Mouse (Mus musculus): ENCODE results near the gene Mgat5b.
"Not testable (repeated sequence)": the region's sequence is repeated elsewhere in the genome, so short reads cannot be mapped to it uniquely, and the experiment has no call there.

Mgat5b gene

DNA sequence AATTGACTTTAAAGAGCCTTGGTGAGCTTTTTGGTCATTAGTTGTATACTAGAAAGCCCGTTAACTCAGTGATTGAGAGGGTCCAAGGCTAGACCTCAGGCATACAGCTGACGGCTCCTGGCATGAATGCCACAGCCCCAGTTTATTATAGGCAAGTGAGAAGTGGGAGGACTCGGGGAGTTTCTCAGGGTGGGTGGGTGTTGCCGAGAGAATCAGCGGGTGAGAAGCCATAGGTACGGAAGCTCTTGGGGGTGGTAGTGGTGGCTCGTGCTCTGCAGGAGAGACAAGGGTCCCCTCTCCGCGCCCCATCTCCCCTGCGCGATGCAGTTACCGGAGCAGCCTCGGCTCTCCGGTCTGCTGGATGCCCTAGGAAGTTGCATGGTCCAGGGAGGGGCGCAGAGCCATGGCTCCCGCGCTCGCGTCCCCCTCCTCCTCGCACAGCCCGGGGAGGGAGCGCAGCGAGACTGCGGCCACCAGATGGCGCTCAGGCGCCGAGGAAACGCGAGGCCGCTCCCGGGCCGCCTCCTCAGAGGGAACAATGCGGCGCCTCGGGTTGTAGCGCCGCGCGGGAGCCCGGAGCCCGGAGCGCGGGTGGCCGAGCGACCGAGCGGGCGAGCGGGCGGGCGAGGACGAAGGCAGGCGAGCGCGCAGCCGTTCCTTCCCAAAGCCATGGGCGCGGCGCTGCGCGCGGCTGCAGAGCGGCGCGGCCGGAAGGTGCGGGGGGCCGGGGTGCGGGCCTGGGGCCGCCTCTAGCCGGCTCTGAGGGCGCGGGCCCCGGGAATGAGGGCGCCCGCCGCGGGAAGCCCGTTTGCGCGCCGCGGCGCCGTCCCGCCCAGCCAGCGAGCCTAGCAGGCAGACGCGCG lies at the start of gene Mgat5b:
Mgat5b (plus strand) TSS at position 541 of the 863 bp plus-strand sequence.
- peak; percentile 78 for DNase-seq (ENCODE audit: low spot score)

DNA sequence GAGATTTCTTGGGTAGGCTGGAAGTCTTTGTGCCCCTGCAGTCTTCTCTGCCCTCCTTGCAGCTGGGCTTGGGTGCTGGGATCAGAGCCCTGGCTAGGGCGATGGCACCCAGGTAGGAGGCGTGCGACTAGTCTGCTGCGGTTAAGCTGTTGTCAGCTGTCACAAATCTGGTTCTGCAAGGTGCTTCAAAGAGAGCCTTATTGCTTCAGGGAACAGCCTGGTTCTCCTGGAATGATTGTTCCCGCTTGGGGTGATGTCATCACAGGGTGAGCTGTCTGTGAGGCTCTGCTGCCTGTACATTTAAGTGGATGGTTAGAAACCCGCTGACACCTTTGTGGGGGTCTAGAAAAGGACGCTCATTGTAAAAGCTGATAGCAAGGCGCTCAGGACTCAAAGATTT lies 49.4 kb upstream of the Mgat5b start:
- no peak for DNase-seq (ENCODE audit: low spot score)

DNA sequence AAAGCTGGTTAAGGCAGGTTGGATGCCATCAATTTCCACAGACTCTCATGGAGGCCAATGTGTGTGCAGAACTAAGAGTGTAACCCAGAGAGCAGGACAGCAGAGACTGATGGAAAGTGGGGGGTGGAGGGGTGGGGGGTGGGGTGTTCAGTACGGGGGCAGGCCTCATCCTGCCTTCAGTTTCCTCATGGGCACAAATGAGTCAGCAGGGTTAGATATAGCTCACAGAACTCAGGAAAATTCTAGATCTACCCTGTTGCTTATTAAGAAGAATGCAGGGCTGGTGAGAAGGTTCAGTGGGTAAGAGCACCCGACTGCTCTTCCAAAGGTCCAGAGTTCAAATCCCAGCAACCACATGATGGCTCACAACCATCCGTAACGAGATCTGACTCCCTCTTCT lies 49.0 kb upstream of the Mgat5b start:
- no peak for DNase-seq (ENCODE audit: low spot score)

DNA sequence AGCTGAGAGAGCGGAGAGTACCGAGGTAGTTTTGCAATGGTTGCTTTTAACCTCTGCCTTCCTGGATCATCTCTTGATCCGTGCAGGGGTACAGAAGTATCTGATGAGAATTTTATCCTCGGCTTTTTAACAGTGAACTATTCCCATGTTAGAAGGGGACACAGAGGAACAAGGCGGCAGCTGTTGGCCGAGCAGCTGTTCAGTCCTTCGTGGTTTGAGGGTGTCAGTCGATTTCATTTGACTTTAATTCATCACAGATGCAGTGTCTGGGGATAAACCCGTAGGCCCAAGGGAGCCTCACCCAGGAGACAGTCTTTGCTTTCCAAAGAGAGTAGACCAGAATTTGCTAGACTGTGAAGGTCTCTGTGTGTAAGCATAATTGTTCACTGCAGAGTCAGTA lies 47.1 kb upstream of the Mgat5b start:
- DNase-seq (ENCODE audit: low spot score): no peak

DNA sequence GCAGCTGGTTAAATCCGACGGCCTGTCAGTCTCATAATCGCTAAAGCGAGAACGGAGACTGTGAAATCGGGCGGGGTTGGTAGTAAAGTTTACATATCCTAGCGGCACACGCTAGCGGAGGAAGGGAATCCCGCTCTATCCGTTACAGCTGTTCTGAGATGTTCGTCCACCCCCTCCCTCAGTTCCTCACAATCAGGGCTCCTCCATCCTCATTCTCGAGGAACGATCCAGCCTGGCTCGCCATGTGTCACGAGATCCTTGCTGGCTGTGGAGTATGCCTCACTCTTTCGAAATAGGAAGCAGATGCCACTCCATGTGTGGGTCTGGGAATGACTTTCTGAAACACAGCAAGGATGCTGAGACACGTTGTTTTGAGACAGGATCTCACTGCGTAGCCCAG lies 44.7 kb upstream of the Mgat5b start:
- no peak for DNase-seq (ENCODE audit: low spot score)

DNA sequence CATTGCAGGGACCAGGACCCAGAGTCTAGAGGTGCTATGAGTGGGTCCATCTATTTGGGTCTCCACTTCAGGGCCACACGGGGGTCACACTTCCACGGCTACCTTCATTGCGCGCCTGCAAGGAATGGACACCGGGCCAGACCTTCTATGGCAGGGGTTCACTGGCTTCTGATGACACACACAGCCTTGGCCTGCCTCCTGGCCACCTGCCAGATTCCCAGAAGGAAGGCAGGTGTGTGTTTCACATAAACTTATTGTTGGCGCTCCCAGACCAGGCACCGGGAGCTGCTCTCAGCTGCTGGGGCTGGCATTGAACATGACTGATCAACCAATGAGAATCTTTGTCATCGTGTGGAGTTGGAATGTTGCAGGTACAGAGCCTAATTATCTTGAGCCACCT lies 40.2 kb upstream of the Mgat5b start:
- DNase-seq (ENCODE audit: low spot score): no peak

DNA sequence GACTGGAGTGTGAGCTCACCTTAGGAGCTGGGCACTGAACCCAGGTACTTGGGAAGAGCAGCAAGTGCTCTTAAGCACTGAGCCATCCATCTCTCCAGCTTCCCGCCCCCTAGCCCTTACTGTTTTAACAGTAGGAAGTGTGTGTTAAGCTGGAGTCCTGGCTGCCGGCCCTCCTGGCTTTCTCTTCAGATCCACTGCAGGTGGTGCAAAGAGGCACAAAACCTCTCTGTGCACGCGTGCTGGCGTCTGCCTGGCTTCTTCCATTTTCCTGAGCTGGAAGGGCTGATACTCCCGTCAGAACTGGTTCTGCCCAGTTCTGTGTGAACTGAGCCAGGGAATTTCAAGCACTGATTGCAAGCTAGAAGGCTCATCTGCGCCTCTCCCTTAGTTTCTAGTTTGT lies 37.8 kb upstream of the Mgat5b start:
- DNase-seq (ENCODE audit: low spot score): no peak

DNA sequence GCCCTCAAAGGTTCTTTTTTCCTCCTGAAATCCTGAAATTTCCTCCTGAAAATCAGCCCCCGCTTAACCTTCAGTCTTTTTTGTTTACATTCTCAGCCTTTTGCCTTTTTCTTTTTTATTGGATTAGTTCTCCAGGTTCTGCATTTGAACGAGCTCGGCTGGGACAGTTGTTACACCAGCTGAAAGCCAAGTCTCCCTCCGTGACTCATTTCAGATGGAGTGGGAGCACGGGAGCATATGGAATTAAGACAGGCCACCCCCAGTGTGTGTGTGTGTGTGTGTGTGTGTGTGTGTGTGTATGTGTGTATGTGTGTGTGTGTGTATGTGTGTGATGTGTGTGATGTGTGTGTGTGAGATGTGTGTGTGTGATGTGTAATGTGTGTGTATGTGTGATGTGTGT lies 37.2 kb upstream of the Mgat5b start:
- DNase-seq (ENCODE audit: low spot score): no peak

DNA sequence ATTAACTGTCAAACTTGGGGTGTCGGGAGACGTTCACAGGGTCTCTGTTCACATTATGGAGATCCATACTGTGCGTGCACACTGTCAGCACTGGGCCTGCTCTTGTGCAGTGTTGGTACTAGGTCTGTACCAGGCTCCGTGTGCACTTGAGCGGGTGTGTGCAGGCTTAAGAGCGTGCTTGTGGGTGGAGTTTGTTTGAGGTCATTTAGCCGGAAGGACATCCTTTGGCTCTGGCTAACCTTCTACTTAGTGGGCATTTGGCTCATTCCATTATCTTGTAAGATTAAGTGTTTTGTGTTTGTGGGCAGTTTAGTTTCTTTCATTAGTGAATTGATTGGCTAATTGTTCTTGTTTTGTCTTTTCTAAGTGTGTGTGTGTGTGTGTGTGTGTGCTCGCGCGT lies 36.2 kb upstream of the Mgat5b start:
- DNase-seq (ENCODE audit: low spot score): no peak

DNA sequence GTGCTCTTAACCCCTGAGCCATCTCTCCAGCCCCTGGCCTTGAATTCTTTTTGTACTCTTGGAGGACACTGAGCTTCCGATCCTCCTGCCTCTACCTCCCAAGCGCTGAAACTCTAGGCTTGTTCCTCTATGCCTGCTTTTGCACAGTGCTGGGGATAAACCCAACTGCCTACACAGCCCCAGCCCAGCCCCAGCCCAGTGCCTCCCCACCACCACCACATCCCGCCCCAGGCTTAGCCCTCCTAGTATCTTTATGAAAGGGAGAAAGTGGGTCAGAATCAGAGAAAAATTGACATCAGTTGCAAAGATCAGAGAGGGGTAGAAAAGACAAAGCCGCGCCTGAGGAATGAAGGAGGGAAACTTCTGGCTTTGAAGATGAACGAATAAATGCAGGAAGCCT lies 34.6 kb upstream of the Mgat5b start:
- no peak for DNase-seq (ENCODE audit: low spot score)

DNA sequence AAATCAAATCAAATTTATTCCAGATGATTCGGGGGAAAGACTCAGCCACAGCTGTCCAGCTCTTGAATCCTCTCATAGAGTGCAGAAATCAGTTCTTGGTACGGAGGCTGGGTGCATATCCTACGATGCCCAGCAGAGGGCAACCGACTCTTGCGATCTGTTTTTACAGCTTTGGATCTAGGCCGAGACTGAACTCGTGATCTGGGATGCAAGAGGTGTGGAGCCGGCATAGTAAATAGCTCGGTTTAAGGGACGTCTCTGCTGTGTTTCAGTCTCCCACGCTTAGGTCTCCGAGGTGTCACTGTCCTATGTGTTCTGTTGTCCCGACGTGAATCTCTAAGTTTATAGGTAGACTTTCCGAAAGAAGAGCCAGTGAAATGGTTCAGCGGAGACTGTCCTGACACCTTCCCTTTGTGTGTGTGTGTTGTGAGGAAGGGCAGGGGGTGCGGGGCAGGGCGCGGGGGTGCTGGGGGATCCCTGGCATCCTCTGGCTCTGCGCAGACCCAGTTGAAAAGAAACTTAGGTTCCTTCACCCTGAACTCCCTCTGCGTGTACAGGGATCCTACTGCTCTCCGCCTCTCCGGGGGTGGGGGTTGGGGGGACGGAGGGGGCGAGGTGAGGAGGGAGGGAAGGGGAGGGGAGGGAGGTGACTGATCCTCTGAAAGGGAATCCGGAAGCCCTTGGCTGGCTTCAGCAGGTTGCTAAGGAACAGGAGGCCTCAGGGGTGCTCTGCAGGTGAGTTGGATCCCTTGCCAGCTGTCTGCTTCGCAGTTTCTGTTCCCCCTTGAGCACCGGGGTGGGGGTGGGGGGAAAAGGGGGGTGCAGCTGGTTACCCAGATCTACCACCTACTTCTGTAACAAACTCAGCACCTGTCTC lies 33.1 kb upstream of the Mgat5b start:
- DNase-seq (ENCODE audit: low spot score): peak; percentile 70

DNA sequence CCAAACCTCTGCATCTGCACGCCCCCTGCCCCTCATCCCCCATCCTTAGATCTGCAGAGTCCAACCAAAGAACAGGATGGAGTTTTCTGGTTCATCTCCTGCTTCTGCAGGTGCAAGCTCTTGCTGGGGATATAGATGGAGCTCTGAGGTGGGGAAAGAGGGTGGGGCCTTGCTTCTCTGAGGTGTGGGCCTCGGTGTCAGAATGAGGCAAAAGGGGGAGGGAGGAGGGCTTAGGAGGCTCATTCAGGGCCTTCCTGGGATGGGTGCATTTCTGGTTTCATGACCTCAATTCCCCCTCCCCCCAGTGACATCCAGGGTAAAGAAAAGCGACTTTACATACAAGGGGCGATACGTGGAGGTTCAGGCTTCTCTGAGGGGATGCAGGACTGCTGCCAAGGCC lies 31.5 kb upstream of the Mgat5b start:
- no peak for DNase-seq (ENCODE audit: low spot score)

DNA sequence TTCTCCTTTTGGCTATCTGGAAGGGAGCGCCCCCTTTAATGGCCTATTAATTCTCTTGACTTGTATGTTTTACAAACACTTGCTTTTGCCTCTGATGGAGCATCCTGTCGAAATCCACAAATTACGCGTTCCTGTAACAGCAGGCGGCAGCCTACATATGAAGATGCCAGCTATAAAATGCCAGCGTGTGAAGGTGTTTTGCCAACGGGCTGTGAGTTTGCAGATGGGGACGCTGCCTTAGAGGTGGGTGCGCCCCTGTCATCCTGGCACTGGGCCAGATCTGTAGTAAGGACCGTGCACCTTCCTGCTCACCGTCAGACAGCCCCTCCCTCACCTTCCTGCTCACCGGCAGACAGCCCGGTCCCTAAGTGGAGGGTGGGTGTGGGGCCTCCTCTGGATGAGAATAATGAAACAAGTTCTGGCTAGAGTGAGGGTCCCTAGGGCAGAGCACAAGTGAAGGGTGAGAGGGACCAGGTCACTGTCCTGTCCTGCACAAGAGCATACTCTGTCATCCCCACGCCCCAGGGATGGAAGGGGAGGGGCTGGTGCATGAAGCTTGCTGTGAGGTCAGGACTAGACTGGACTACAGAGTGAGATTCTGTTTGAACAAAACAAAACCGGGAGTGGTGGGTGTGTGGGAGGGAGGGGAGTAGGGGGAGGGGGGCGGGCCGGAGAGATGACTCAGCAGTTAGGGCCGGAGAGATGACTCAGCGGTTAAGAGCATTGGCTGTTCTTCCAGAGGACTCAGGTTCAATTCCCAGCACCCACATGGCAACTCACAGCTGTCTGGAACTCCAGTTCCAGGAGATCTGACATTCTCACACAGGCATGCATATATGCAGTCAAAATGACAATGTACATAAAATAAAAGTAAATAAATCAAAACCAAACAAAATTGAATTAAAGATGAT lies 24.9 kb upstream of the Mgat5b start:
- DNase-seq (ENCODE audit: low spot score): no peak

DNA sequence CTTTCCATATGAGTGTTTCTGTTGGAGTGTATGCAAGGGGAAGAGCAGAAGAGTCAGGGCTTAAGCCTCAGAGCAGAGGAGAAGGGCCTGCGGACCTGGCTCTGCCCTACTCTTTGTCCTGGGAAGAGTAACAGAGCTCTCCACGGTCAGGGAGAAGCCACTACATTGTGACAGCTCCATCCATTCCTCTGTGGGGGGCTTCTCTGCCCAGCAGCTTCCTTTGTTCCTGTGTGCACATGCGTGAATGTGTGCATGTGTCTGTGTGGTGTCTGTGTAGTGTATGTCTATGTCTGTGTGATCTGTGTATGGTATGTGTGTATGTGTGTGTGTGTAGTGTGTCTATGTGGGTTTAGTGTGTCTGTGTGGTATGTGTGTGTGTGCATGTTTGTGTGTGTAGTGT lies 23.3 kb upstream of the Mgat5b start:
- no peak for DNase-seq (ENCODE audit: low spot score)

DNA sequence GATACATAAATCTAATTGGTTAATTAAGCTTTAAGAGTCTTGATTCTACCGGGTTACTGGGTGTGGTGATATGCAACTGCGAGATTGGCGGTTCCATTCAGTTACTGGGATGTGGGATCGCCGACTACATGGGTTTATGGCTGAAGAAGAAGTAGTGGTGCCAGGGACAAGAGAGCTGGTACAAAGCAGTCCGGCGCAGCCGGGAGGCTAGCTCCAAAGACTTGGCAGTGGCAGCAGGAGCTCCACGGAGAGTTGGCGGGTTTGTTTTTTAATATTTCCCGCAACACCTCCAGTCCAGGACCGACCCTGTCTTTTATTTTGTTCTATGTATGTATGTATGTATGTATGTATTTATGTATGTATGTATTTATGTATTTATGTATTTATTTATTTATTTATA lies 19.4 kb upstream of the Mgat5b start:
- no peak for DNase-seq (ENCODE audit: low spot score)

DNA sequence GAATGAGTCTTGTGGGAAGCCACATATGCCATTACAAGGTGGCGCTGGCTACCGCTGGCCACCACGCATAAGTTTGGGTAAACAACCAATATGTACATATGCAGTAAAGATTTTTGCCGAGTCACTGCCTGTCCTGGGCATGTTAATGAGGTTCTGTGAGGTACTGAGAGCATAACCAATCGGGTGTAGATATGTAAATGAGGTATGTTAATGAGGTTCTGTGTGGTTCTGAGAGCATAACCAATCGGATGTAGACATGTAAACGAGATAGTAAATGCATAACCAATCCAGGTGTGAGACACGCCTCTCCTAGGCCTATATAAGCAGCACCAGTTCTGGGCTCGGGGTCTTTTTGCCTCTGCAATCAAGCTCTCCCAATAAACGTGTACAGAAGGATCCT lies 16.1 kb upstream of the Mgat5b start:
- DNase-seq (ENCODE audit: low spot score): not testable (repeated sequence)

DNA sequence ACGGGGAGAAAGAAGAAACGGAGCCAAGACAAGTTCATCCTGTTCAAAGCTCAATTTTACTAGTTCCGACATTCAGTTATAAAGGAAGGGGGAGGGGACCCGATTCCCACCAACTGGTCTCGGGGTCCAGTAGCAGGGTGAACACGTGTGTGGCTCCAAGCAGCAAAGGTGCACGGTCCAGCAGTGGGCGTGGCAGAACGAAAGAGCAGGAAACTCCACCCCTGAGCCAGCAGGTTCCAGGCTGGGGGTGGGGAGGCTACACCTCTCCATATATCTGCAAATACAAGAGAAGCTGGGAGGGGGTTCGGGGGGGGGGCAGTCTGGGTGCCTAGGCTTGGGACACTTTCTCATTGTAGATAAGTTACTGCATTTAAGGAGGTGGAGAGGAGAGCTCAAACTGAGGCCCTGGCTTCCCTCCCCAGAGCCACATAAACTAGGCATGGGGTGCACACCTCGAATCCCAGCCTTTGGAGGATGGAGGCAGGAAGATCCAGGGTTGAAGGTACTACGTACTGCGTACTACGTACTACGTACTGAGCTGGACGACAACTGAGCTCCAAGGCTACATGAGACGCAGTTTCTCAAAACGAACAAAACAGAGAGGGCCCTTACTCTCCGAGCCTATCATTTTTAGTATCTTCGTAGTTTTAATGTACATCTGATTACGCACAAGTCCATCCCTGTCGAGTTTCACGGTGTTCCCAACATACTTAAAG lies 12.8 kb upstream of the Mgat5b start:
- DNase-seq (ENCODE audit: low spot score): no peak

DNA sequence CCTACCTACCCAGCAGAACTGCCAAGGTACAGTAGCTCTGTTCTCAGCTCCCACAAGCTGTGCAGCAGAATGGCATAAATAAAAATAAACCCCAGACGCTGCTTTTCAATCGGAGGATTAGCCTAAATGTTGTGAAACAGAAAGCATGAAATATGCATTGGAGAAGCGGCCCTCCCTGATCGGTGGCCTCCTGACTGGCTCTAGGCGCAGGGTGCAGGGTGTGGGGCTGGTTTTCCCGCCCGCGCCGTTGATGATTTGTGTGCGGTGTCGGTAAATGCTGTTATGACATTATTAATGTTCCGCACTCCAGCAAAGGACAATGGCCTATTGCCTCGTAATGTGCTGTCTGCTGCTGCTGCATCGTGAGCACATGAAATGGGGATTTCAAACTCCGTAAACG lies 5.1 kb upstream of the Mgat5b start:
- no peak for DNase-seq (ENCODE audit: low spot score)

DNA sequence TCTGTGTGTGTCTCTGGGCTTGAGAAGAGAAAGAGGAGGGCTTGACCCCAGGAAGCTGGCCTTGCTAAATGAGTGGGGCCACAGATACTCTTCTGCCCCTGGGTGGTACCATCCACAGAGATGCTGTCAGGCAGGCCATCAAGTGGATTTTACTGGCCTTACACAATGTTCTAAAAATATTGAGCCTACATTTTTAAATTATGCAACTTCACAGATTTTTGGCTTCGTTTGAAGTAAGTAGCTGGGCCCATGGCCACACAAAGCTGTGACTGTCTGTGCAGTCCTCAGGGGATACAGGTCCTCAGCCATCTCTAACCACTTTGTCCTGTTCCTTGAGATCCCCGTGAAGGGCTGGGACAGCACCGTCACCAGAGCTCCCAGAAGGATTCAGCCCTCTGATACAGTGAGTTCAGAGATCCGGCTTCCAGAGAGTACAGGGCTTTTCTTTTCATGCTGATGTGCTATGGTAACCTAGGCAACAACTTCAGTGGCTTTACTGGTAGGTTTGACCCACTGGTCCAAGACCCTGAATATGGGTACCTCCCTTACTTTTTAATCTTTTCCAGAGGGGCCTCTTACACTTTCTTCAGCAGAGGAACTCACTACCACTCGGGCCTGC lies 4.3 kb upstream of the Mgat5b start:
- DNase-seq (ENCODE audit: low spot score): no peak

DNA sequence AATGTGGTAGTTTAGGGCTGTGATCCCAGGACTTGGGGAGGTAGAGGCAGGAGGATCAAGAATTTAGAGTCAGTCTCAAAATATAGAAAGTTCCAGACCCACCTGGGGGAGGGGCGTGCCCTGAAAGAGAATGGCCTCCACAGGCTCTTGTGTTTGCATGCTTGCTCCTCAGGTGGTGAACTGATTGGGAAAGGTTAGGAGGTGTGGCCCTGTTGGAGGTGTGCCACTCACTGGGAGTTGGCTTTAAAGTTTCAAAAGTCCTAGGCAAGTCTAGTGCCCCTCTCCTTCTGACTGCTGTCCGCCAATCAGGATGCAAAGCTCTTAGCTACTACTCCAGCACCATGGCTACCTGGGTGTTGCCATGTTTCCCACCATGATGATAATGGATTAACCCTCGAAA lies 3.4 kb upstream of the Mgat5b start:
- no peak for DNase-seq (ENCODE audit: low spot score)

DNA sequence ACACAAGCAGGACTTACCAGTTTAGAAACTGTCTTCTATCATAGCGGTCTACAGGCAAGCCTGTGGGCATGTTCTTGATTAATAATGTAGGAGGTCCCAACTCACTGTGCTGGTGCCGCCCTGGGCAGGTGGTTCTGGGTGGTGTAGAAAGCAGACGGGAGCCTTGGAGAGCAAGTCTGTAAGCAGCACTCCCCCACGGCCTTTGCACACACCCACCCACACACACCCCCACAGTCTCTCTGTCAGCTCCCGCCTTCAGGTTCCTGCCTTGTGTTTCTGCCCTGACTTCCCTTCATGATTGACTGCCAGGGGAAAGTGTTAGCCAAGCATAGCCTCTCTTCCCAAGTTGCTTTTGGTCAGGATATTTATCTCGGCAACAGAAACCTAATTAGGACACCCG lies 1.3 kb upstream of the Mgat5b start:
- DNase-seq (ENCODE audit: low spot score): no peak

All from testis, postnatal 14 days (tissue).